Mouse (Mus musculus) C2C12 (cell line): ENCODE results near the gene Arhgef7.

ENCODE experiments used
- CEBPB ChIP-seq: IDR thresholded peaks from one replicate; pipeline ENCODE4 v1.6.1; 2011; ENCODE audit warnings: low read depth, mild to moderate bottlenecking, control low read depth, moderate library complexity
- CTCF ChIP-seq: IDR thresholded peaks from one replicate; pipeline ENCODE4 v1.5.1; 2011; ENCODE audit not compliant: control insufficient read depth, insufficient read depth, insufficient read length
- FOSL1 ChIP-seq: IDR thresholded peaks from one replicate; pipeline ENCODE4 v1.8.0; 2011; ENCODE audit warnings: mild to moderate bottlenecking, low read length; ENCODE audit not compliant: poor library complexity, insufficient read depth, severe bottlenecking
- MAX ChIP-seq: IDR thresholded peaks from one replicate; pipeline ENCODE4 v1.6.1; 2011; ENCODE audit warnings: mild to moderate bottlenecking, control low read depth
- MYOD1 ChIP-seq: IDR thresholded peaks from one replicate; pipeline ENCODE4 v1.6.1; 2011; ENCODE audit warnings: low read depth; ENCODE audit not compliant: control insufficient read depth, insufficient read length
- USF1 ChIP-seq: IDR thresholded peaks from one replicate; pipeline ENCODE4 v1.6.1; 2011; ENCODE audit warnings: low read depth, mild to moderate bottlenecking, control low read depth, moderate library complexity

GRCm38 (mm10) chr8:11699442-11700001, 28.0 kb upstream of the Arhgef7 start:
- TF ChIP-seq MAX, result no peak
- no peak for TF ChIP-seq CTCF
- no peak for TF ChIP-seq MYOD1
- no peak for TF ChIP-seq CEBPB
- TF ChIP-seq USF1, result no peak
- TF ChIP-seq FOSL1, result no peak
